Mouse (Mus musculus) intestine, embryonic 14.5 days (tissue): Measurements from ENCODE around the gene Dclk3. TPM values are rescaled to one million over a fixed set of nuclear protein-coding genes. Genes with fewer than 3 reads are reported as not detected.

Source experiments
- ATAC-seq: fragments of 200-750 bp; cut with Nextera tagmentation; replicated peaks from 2 replicates; pipeline ENCODE4 v1.8.0; 2017; ENCODE audit warnings: low read depth, moderate number of reproducible peaks, moderate TSS enrichment, moderate library complexity; ENCODE audit not compliant: low FRiP score, low TSS enrichment
- DNase-seq: peaks from one replicate; pipeline ENCODE4 v3.0.0-alpha.2; 2018; ENCODE audit warnings: low spot score
- H3K27ac ChIP-seq: fragments of 300-500 bp; sonication (generic); 2 replicates; pipeline ENCODE4 v1.5.1; 2014; ENCODE audit warnings: low read depth, mild to moderate bottlenecking, control low read depth
- H3K27me3 ChIP-seq: fragments of 300-500 bp; sonication (generic); replicated peaks from 2 replicates; pipeline ENCODE4 v1.6.1; 2014; ENCODE audit warnings: low read length, control low read depth; ENCODE audit not compliant: control insufficient read depth, insufficient read depth
- H3K36me3 ChIP-seq: fragments of 300-500 bp; sonication (generic); 2 replicates; pipeline ENCODE4 v1.6.1; 2014; ENCODE audit warnings: low read length, control low read depth; ENCODE audit not compliant: control insufficient read depth, insufficient read depth
- H3K4me1 ChIP-seq: fragments of 300-500 bp; sonication (generic); replicated peaks from 2 replicates; pipeline ENCODE4 v1.6.1; 2014; ENCODE audit warnings: low read length, control low read depth, mixed read lengths; ENCODE audit not compliant: control insufficient read depth, insufficient read depth
- H3K4me2 ChIP-seq: fragments of 300-500 bp; sonication (generic); 2 replicates; pipeline ENCODE4 v1.6.1; 2014; ENCODE audit warnings: low read length
- H3K4me3 ChIP-seq: fragments of 300-500 bp; sonication (generic); 2 replicates; pipeline ENCODE4 v1.5.1; 2014; ENCODE audit warnings: low read depth, low read length, control low read depth, mixed read lengths
- H3K9ac ChIP-seq: fragments of 300-500 bp; sonication (generic); 2 replicates; pipeline ENCODE4 v1.6.1; 2014; ENCODE audit warnings: mild to moderate bottlenecking, low read length
- H3K9me3 ChIP-seq: fragments of 300-500 bp; sonication (generic); 2 replicates; pipeline ENCODE4 v1.6.1; 2016; ENCODE audit warnings: low read length, control low read depth; ENCODE audit not compliant: control insufficient read depth
- WGBS: fragments of 180-500 bp; shearing (Covaris S2); extraction: QIAGEN DNeasy Blood & Tissue Kit; methylation state at CpG from one replicate; pipeline ENCODE4 v1.1.7; 2014; 5-methylcytosine and 5-hydroxymethylcytosine counted together
- polyA plus RNA-seq: library from polyadenylated mRNA; unstranded; fragments of >200 nt; fragmentation: Nextera tagmentation; extraction: Ambion mirVana; gene quantifications from 2 replicates; pipeline ENCODE4 v1.2.1, GENCODE M21; 2014

Dclk3 gene
- polyA plus RNA-seq, result 0.38 and 0.42 TPM in 2 replicates

- WGBS, result 6% methylated on average over 34 of the region's 57 CpGs
- Histone ChIP-seq H3K4me3 (peak within 1 kb of the TSS; percentile 45), H3K36me3 (no peaks in the 10 kb centered on the region), H3K27ac (no peak within 1 kb of the TSS), H3K9me3 (no peaks in the 10 kb centered on the region), H3K4me1 (no peaks in the 10 kb centered on the region), H3K9ac (0 out of 2 replicates have a peak within 1 kb of the TSS, but pooled peaks have one; percentile 17), H3K4me2 (peak within 1 kb of the TSS; percentile 80), H3K27me3 (peaks cover 21% of the 10 kb centered on the region)
- ATAC-seq (peak; percentile 61), DNase-seq (peak; percentile 70)
These were observed at the start of gene Dclk3 for GRCm38 (mm10) chr9:111438904-111439835. Gene Dclk3 (plus strand): TSS chr9:111439081.

- Histone ChIP-seq H3K36me3 (no peaks in the 10 kb centered on the region), H3K4me3 (no peak overlapping the region), H3K27ac (no peak overlapping the region), H3K4me1 (no peaks in the 10 kb centered on the region), H3K9me3 (no peaks in the 10 kb centered on the region), H3K4me2 (no peak overlapping the region), H3K9ac (no peak overlapping the region), H3K27me3 (no peaks in the 10 kb centered on the region)
- WGBS, result 92% methylated on average over 9 of the region's 9 CpGs
- ATAC-seq, result no peak
- DNase-seq, result no peak
These were observed 48.9 kb upstream of the Dclk3 start for GRCm38 (mm10) chr9:111390016-111390415.

GRCm38 (mm10) chr9:111391036-111391435 is 47.8 kb upstream of the Dclk3 start:
- 81% methylated on average over 8 of the region's 8 CpGs for WGBS
- H3K4me1 ChIP-seq, result no peaks in the 10 kb centered on the region
- H3K4me3 ChIP-seq, result no peak overlapping the region
- no peak overlapping the region for H3K4me2 ChIP-seq
- H3K9me3 ChIP-seq, result no peaks in the 10 kb centered on the region
- H3K27ac ChIP-seq, result no peak overlapping the region
- H3K9ac ChIP-seq, result no peak overlapping the region
- ATAC-seq (no peak), DNase-seq (peak; percentile 25)
- no peaks in the 10 kb centered on the region for H3K36me3 ChIP-seq
- no peaks in the 10 kb centered on the region for H3K27me3 ChIP-seq

- no peak overlapping the region for H3K4me3 ChIP-seq
- WGBS, result 85% methylated on average over 18 of the region's 18 CpGs
- no peaks in the 10 kb centered on the region for H3K4me1 ChIP-seq
- ATAC-seq (no peak), DNase-seq (peak; percentile 7)
- no peaks in the 10 kb centered on the region for H3K36me3 ChIP-seq
- H3K27me3 ChIP-seq, result no peaks in the 10 kb centered on the region
- no peak overlapping the region for H3K9ac ChIP-seq
- H3K4me2 ChIP-seq, result no peak overlapping the region
- H3K27ac ChIP-seq, result no peak overlapping the region
- H3K9me3 ChIP-seq, result no peaks in the 10 kb centered on the region
These were observed 46.9 kb upstream of the Dclk3 start for GRCm38 (mm10) chr9:111391926-111392442.

GRCm38 (mm10) chr9:111395265-111395664 is 43.6 kb upstream of the Dclk3 start:
- no peak overlapping the region for H3K27ac ChIP-seq
- no peaks in the 10 kb centered on the region for H3K4me1 ChIP-seq
- H3K4me2 ChIP-seq, result no peak overlapping the region
- ATAC-seq (no peak), DNase-seq (no peak)
- H3K4me3 ChIP-seq, result no peak overlapping the region
- WGBS, result 78% methylated on average over 5 of the region's 5 CpGs
- no peak overlapping the region for H3K9ac ChIP-seq
- H3K36me3 ChIP-seq, result no peaks in the 10 kb centered on the region
- no peaks in the 10 kb centered on the region for H3K9me3 ChIP-seq
- H3K27me3 ChIP-seq, result no peaks in the 10 kb centered on the region

GRCm38 (mm10) chr9:111398059-111398458 is 40.8 kb upstream of the Dclk3 start:
- Histone ChIP-seq H3K27ac (no peak overlapping the region), H3K9ac (no peak overlapping the region), H3K27me3 (no peaks in the 10 kb centered on the region), H3K4me3 (no peak overlapping the region), H3K4me2 (no peak overlapping the region), H3K4me1 (no peaks in the 10 kb centered on the region), H3K9me3 (no peaks in the 10 kb centered on the region), H3K36me3 (no peaks in the 10 kb centered on the region)
- no peak for DNase-seq
- ATAC-seq, result no peak
- WGBS, result 92% methylated on average over 2 of the region's 2 CpGs

- Histone ChIP-seq H3K4me1 (no peaks in the 10 kb centered on the region), H3K9me3 (no peaks in the 10 kb centered on the region), H3K36me3 (no peaks in the 10 kb centered on the region), H3K27ac (no peak overlapping the region), H3K4me2 (no peak overlapping the region), H3K4me3 (no peak overlapping the region), H3K9ac (no peak overlapping the region), H3K27me3 (no peaks in the 10 kb centered on the region)
- no peak for DNase-seq
- no peak for ATAC-seq
- 72% methylated on average over 4 of the region's 4 CpGs for WGBS
These were observed 38.8 kb upstream of the Dclk3 start for GRCm38 (mm10) chr9:111400089-111400488.

GRCm38 (mm10) chr9:111403159-111403558 is 35.7 kb upstream of the Dclk3 start:
- Histone ChIP-seq H3K4me2 (no peak overlapping the region), H3K9me3 (no peaks in the 10 kb centered on the region), H3K4me1 (no peaks in the 10 kb centered on the region), H3K4me3 (no peak overlapping the region), H3K27ac (no peak overlapping the region), H3K27me3 (no peaks in the 10 kb centered on the region), H3K36me3 (no peaks in the 10 kb centered on the region), H3K9ac (no peak overlapping the region)
- no peak for DNase-seq
- 91% methylated on average over 4 of the region's 4 CpGs for WGBS
- ATAC-seq, result no peak
